Mouse (Mus musculus) liver, postnatal 0 days (tissue): Measurements from ENCODE around the gene Rab32.

Experiments
- CTCF ChIP-seq: sonication (generic); IDR thresholded peaks from 2 replicates; pipeline ENCODE4 v1.5.1; 2016; ENCODE audit warnings: antibody characterized with exemption, low read depth
- EP300 ChIP-seq: IDR thresholded peaks from 2 replicates; pipeline ENCODE4 v1.6.1; 2016; ENCODE audit warnings: antibody characterized with exemption, low read depth, mild to moderate bottlenecking

DNA sequence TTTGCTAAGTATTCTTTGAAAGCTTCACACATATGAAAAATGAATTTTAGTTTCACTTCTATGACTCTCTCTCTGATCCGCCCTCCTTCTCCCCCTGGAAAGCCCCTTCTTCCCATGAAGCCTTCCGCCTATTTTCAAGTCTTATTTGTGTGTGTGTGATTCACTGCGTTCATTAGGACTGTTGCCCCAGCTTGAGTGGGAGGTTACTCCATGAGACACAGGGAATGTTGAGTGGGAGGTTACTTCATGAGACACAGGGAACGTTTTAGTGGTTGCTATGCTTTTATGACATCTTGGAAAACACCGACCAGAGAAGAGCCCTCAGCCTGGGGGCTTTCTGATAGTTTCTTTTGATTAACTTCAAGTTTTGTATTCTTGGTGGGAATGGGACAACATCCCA is 11.4 kb downstream of the Rab32 start:
- TF ChIP-seq CTCF, result no peak
- no peak for TF ChIP-seq EP300
